Mouse (Mus musculus): ENCODE data around the gene Capn15. TPM values are rescaled to one million over a fixed set of nuclear protein-coding genes. Genes with fewer than 3 reads are reported as not detected.

Capn15 gene
- polyA plus RNA-seq, 1 experiment from 2014 or later: 33.9 TPM

- ATAC-seq (ENCODE audit: insufficient number of reproducible peaks, insufficient read depth, low FRiP score, low TSS enrichment, low read depth): no peak
- 80% methylated on average over 9 of the region's 9 CpGs for WGBS
- H3K9me3 ChIP-seq: no peaks in the 10 kb centered on the region
- peak overlapping the region; percentile 87 for H3K9ac ChIP-seq (replicated peaks)
- H3K4me3 ChIP-seq (replicated peaks): peak overlapping the region; percentile 96
- H3K36me3 ChIP-seq: peaks cover 19% of the 10 kb centered on the region
- peak overlapping the region; percentile 91 for H3K4me2 ChIP-seq
- no peak overlapping the region for H3K27ac ChIP-seq
- H3K27me3 ChIP-seq: no peaks in the 10 kb centered on the region
- H3K4me1 ChIP-seq (replicated peaks): peaks cover 25% of the 10 kb centered on the region
These were observed 67.4 kb downstream of the Capn15 start for GRCm38 (mm10) chr17:25918037-25918750.

- Histone ChIP-seq H3K27me3 (no peaks in the 10 kb centered on the region), H3K36me3 (peaks cover 22% of the 10 kb centered on the region), H3K4me2 (no peak overlapping the region), H3K4me1 (replicated peaks) (peaks cover 25% of the 10 kb centered on the region), H3K4me3 (replicated peaks) (no peak overlapping the region), H3K9ac (replicated peaks) (no peak overlapping the region), H3K9me3 (no peaks in the 10 kb centered on the region), H3K27ac (no peak overlapping the region)
- WGBS: 84% methylated on average over 8 of the region's 8 CpGs
- no peak for ATAC-seq (ENCODE audit: insufficient number of reproducible peaks, insufficient read depth, low FRiP score, low TSS enrichment, low read depth)
These were observed 68.5 kb downstream of the Capn15 start for GRCm38 (mm10) chr17:25916931-25917647.

GRCm38 (mm10) chr17:25914295-25914694 is 71.3 kb downstream of the Capn15 start:
- no peak overlapping the region for H3K4me2 ChIP-seq
- H3K4me3 ChIP-seq (replicated peaks): no peak overlapping the region
- H3K9ac ChIP-seq (replicated peaks): no peak overlapping the region
- H3K36me3 ChIP-seq: peaks cover 33% of the 10 kb centered on the region
- 89% methylated on average over 4 of the region's 4 CpGs for WGBS
- ATAC-seq (ENCODE audit: insufficient number of reproducible peaks, insufficient read depth, low FRiP score, low TSS enrichment, low read depth): no peak
- H3K27ac ChIP-seq: no peak overlapping the region
- H3K9me3 ChIP-seq: no peaks in the 10 kb centered on the region
- H3K4me1 ChIP-seq (replicated peaks): peaks cover 16% of the 10 kb centered on the region
- H3K27me3 ChIP-seq: no peaks in the 10 kb centered on the region

- ATAC-seq (ENCODE audit: insufficient number of reproducible peaks, insufficient read depth, low FRiP score, low TSS enrichment, low read depth): no peak
- WGBS: 76% methylated on average over 1 of the region's 1 CpGs
- no peak overlapping the region for H3K9ac ChIP-seq (replicated peaks)
These were observed 71.7 kb downstream of the Capn15 start for GRCm38 (mm10) chr17:25913877-25914275.

GRCm38 (mm10) chr17:25913186-25913876 is 72.3 kb downstream of the Capn15 start:
- no peak overlapping the region for H3K9ac ChIP-seq (replicated peaks)
- H3K9me3 ChIP-seq: no peaks in the 10 kb centered on the region
- 90% methylated on average over 14 of the region's 14 CpGs for WGBS
- no peak for ATAC-seq (ENCODE audit: insufficient number of reproducible peaks, insufficient read depth, low FRiP score, low TSS enrichment, low read depth)
- H3K27ac ChIP-seq: no peak overlapping the region
- H3K36me3 ChIP-seq: peaks cover 33% of the 10 kb centered on the region
- no peak overlapping the region for H3K4me2 ChIP-seq
- H3K4me1 ChIP-seq (replicated peaks): peaks cover 9% of the 10 kb centered on the region
- no peaks in the 10 kb centered on the region for H3K27me3 ChIP-seq
- no peak overlapping the region for H3K4me3 ChIP-seq (replicated peaks)

More at GRCm38 (mm10) chr17:25913877-25914275, 71.7 kb downstream of the Capn15 start:
- Histone ChIP-seq H3K36me3 (peaks cover 33% of the 10 kb centered on the region), H3K9me3 (no peaks in the 10 kb centered on the region), H3K4me2 (no peak overlapping the region), H3K27me3 (no peaks in the 10 kb centered on the region), H3K4me1 (replicated peaks) (peaks cover 15% of the 10 kb centered on the region), H3K4me3 (replicated peaks) (no peak overlapping the region), H3K27ac (no peak overlapping the region)

- Histone ChIP-seq H3K9ac (replicated peaks) (no peak overlapping the region), H3K4me1 (replicated peaks) (no peaks in the 10 kb centered on the region), H3K4me3 (replicated peaks) (no peak overlapping the region), H3K4me2 (no peak overlapping the region), H3K9me3 (no peaks in the 10 kb centered on the region), H3K36me3 (peaks cover 28% of the 10 kb centered on the region), H3K27me3 (no peaks in the 10 kb centered on the region), H3K27ac (no peak overlapping the region)
- no peak for ATAC-seq (ENCODE audit: insufficient number of reproducible peaks, insufficient read depth, low FRiP score, low TSS enrichment, low read depth)
- 91% methylated on average over 4 of the region's 4 CpGs for WGBS
These were observed 73.8 kb downstream of the Capn15 start for GRCm38 (mm10) chr17:25911816-25912215.

Other genes starting within 250 kb of the Capn15 start
- not detected in 2 replicates for gene Mslnl, start 249.8 kb downstream of the Capn15 start, polyA plus RNA-seq (2016; fragmentation: Nextera tagmentation; extraction: Ambion mirVana)
- gene Msln, start 231.4 kb downstream of the Capn15 start, polyA plus RNA-seq (2016; fragmentation: Nextera tagmentation; extraction: Ambion mirVana): 0.44 TPM in 1 of 2 replicates, not detected in the other
- 24.9 TPM in 2 replicates for gene Narfl, start 212.0 kb downstream of the Capn15 start, polyA plus RNA-seq (2016; fragmentation: Nextera tagmentation; extraction: Ambion mirVana)
- 89.8 and 97.7 TPM in 2 replicates for gene Haghl, start 200.1 kb downstream of the Capn15 start, polyA plus RNA-seq (2016; fragmentation: Nextera tagmentation; extraction: Ambion mirVana)
- gene Ccdc78, start 199.2 kb downstream of the Capn15 start, polyA plus RNA-seq (2016; fragmentation: Nextera tagmentation; extraction: Ambion mirVana): 0.13 and 0.39 TPM in 2 replicates
- 68.3 and 71.7 TPM in 2 replicates for gene Fam173a, start 192.9 kb downstream of the Capn15 start, polyA plus RNA-seq (2016; fragmentation: Nextera tagmentation; extraction: Ambion mirVana)
- 0.49 TPM in 1 of 2 replicates, not detected in the other for gene AC134908.4, start 190.1 kb downstream of the Capn15 start, polyA plus RNA-seq (2016; fragmentation: Nextera tagmentation; extraction: Ambion mirVana)
- gene Metrn, start 188.7 kb downstream of the Capn15 start, polyA plus RNA-seq (2016; fragmentation: Nextera tagmentation; extraction: Ambion mirVana): 50.5 and 52.1 TPM in 2 replicates
- 2.2 and 2.4 TPM in 2 replicates for gene Fbxl16, start 176.7 kb downstream of the Capn15 start, polyA plus RNA-seq (2016; fragmentation: Nextera tagmentation; extraction: Ambion mirVana)
- gene Wdr24, start 162.2 kb downstream of the Capn15 start, polyA plus RNA-seq (2016; fragmentation: Nextera tagmentation; extraction: Ambion mirVana): 28.4 and 30.9 TPM in 2 replicates
- gene Jmjd8, start 156.9 kb downstream of the Capn15 start, polyA plus RNA-seq (2016; fragmentation: Nextera tagmentation; extraction: Ambion mirVana): 56.4 and 63.4 TPM in 2 replicates
- 313 TPM in 2 replicates for gene Stub1, start 152.4 kb downstream of the Capn15 start, polyA plus RNA-seq (2016; fragmentation: Nextera tagmentation; extraction: Ambion mirVana)
- gene Rhbdl1, start 148.5 kb downstream of the Capn15 start, polyA plus RNA-seq (2016; fragmentation: Nextera tagmentation; extraction: Ambion mirVana): 1.4 and 1.7 TPM in 2 replicates
- gene Gm20683, start 144.0 kb downstream of the Capn15 start, polyA plus RNA-seq (2016; fragmentation: Nextera tagmentation; extraction: Ambion mirVana): 1.6 and 2.0 TPM in 2 replicates
- gene Rhot2, start 140.9 kb downstream of the Capn15 start, polyA plus RNA-seq (2016; fragmentation: Nextera tagmentation; extraction: Ambion mirVana): 23.6 and 26.9 TPM in 2 replicates
- gene Wdr90, start 124.3 kb downstream of the Capn15 start, polyA plus RNA-seq (2016; fragmentation: Nextera tagmentation; extraction: Ambion mirVana): 37.3 and 45.5 TPM in 2 replicates
- gene Mcrip2, start 117.0 kb downstream of the Capn15 start, polyA plus RNA-seq (2016; fragmentation: Nextera tagmentation; extraction: Ambion mirVana): 8.5 and 9.9 TPM in 2 replicates
- 56.1 and 60.1 TPM in 2 replicates for gene Mettl26, start 110.7 kb downstream of the Capn15 start, polyA plus RNA-seq (2016; fragmentation: Nextera tagmentation; extraction: Ambion mirVana)
- 0.45 and 0.54 TPM in 2 replicates for gene Wfikkn1, start 104.9 kb downstream of the Capn15 start, polyA plus RNA-seq (2016; fragmentation: Nextera tagmentation; extraction: Ambion mirVana)
- gene Rab40c, start 66.1 kb downstream of the Capn15 start, polyA plus RNA-seq (2016; fragmentation: Nextera tagmentation; extraction: Ambion mirVana): 35.7 and 39.1 TPM in 2 replicates
- 47.3 and 52.4 TPM in 2 replicates for gene Pigq, start 40.9 kb downstream of the Capn15 start, polyA plus RNA-seq (2016; fragmentation: Nextera tagmentation; extraction: Ambion mirVana)
- 0.13 and 0.74 TPM in 2 replicates for gene Nhlrc4, start 40.8 kb downstream of the Capn15 start, polyA plus RNA-seq (2016; fragmentation: Nextera tagmentation; extraction: Ambion mirVana)
- gene A930017K11Rik, start 33.2 kb downstream of the Capn15 start, polyA plus RNA-seq (2016; fragmentation: Nextera tagmentation; extraction: Ambion mirVana): 0.10 and 0.27 TPM in 2 replicates
- 25.0 and 26.9 TPM in 2 replicates for gene Rab11fip3, start 83.8 kb upstream of the Capn15 start, polyA plus RNA-seq (2016; fragmentation: Nextera tagmentation; extraction: Ambion mirVana)
- 29.4 and 31.7 TPM in 2 replicates for gene Decr2, start 104.5 kb upstream of the Capn15 start, polyA plus RNA-seq (2016; fragmentation: Nextera tagmentation; extraction: Ambion mirVana)
- gene Nme4, start 109.8 kb upstream of the Capn15 start, polyA plus RNA-seq (2016; fragmentation: Nextera tagmentation; extraction: Ambion mirVana): 124 and 132 TPM in 2 replicates
- 0.55 and 0.87 TPM in 2 replicates for gene Tmem8, start 127.5 kb upstream of the Capn15 start, polyA plus RNA-seq (2016; fragmentation: Nextera tagmentation; extraction: Ambion mirVana)
- gene Mrpl28, start 137.7 kb upstream of the Capn15 start, polyA plus RNA-seq (2016; fragmentation: Nextera tagmentation; extraction: Ambion mirVana): 203 and 218 TPM in 2 replicates
- gene Axin1, start 152.9 kb upstream of the Capn15 start, polyA plus RNA-seq (2016; fragmentation: Nextera tagmentation; extraction: Ambion mirVana): 12.5 and 28.3 TPM in 2 replicates
- gene Pdia2, start 213.3 kb upstream of the Capn15 start, polyA plus RNA-seq (2016; fragmentation: Nextera tagmentation; extraction: Ambion mirVana): 0.13 and 0.17 TPM in 2 replicates
- gene Rgs11, start 217.2 kb upstream of the Capn15 start, polyA plus RNA-seq (2016; fragmentation: Nextera tagmentation; extraction: Ambion mirVana): 4.7 and 5.3 TPM in 2 replicates
- 4.9 and 5.6 TPM in 2 replicates for gene Arhgdig, start 222.0 kb upstream of the Capn15 start, polyA plus RNA-seq (2016; fragmentation: Nextera tagmentation; extraction: Ambion mirVana)

All from limb, embryonic 12.5 days (tissue).